Mouse (Mus musculus) liver, postnatal 0 days (tissue): ENCODE measurements at regions not wholly inside any gene's neighbourhood (a gene's known extent, or its start where the extent isn't known, plus 50 kb on each side); places are given as distances from the start of the nearest gene placed in this dataset.

Experiments
- CTCF ChIP-seq: sonication (generic); IDR thresholded peaks from 2 replicates; pipeline ENCODE4 v1.5.1; 2016; ENCODE audit warnings: antibody characterized with exemption, low read depth
- EP300 ChIP-seq: IDR thresholded peaks from 2 replicates; pipeline ENCODE4 v1.6.1; 2016; ENCODE audit warnings: antibody characterized with exemption, low read depth, mild to moderate bottlenecking

DNA sequence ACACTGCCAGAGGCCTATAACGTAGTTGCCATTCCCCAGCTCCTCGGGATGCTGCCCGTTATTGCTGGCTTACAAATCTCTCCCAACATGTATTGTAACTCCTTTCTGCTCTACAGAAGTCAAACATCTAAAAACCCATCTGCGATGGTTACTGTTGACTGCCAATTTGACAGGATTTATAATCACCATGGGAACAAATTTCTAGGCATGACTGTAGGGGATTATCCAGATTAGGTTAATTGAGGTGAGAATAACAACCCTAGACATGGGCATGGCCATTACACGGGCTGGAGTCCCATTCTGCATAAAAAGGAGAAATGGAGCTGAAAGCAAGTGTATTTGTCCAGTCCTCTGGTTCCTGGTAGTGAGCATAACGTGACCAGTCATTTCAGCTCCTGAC, 523.4 kb upstream of the Cdh5 start:
- no peak for TF ChIP-seq EP300
- no peak for TF ChIP-seq CTCF
